Mouse (Mus musculus) spleen, adult 2 months (tissue): Measurements from ENCODE around the gene Crx.

Source experiments
- CTCF ChIP-seq: fragments of 200-500 bp; IDR thresholded peaks from 2 replicates; pipeline ENCODE4 v1.5.1; 2011; ENCODE audit warnings: mild to moderate bottlenecking, inconsistent platforms; ENCODE audit not compliant: insufficient read depth, insufficient read length, insufficient replicate concordance; ENCODE audit errors: extremely low read depth
- POLR2A ChIP-seq: fragments of 200-500 bp; IDR thresholded peaks from 2 replicates; pipeline ENCODE4 v1.6.1; 2011; ENCODE audit warnings: low read depth, low read length, inconsistent platforms

GRCm38 (mm10) chr7:15916996-15917395 lies 37.2 kb upstream of the Crx start:
- TF ChIP-seq POLR2A (no peak), CTCF (no peak)
